Mouse (Mus musculus): ENCODE results near the gene Abo.
"Not testable (repeated sequence)": the region's sequence is repeated elsewhere in the genome, so short reads cannot be mapped to it uniquely, and the experiment has no call there.

The Abo gene

GRCm38 (mm10) chr2:26864879-26865278 lies at the start of gene Abo:
Gene Abo, minus strand, starts transcription at chr2:26864979.
- DNase-seq: no peak

DNA sequence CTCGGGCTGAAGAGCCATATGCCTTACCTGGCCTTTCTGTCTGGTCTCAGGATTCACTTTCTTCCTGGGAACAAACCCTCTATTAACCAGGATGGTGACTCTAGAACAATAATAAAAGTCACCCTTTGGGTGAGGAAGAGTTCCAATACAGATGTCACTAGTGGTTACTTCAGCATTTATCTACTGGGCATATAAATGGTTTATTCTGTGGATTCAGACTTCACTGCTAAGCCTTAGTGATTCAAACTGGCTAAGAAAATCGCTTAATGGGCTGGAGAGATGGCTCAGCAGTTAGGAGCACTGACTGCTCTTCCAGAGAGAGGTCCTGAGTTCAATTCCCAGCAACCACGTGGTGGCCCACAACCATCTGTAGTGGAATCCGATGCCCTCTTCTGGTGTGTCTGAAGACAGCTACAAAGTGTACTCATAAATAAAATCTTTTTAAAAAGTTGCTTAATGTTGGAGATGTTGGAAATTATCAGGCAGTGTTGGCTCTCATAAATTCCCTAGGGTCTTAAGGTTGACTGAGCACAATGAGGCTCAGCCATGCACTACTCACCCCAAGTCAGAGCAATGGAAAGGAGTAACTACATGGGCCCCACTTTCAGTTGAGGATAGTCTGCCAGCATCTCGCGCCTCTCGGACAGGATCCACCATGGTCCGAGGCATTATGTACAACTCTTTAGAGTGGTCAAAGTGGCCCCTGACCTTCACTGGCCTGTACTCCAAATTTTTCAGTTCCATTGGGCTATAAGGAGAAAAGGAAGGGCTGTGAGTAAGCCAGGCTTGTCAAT lies 49.6 kb upstream of the Abo start:
- no peak for DNase-seq

DNA sequence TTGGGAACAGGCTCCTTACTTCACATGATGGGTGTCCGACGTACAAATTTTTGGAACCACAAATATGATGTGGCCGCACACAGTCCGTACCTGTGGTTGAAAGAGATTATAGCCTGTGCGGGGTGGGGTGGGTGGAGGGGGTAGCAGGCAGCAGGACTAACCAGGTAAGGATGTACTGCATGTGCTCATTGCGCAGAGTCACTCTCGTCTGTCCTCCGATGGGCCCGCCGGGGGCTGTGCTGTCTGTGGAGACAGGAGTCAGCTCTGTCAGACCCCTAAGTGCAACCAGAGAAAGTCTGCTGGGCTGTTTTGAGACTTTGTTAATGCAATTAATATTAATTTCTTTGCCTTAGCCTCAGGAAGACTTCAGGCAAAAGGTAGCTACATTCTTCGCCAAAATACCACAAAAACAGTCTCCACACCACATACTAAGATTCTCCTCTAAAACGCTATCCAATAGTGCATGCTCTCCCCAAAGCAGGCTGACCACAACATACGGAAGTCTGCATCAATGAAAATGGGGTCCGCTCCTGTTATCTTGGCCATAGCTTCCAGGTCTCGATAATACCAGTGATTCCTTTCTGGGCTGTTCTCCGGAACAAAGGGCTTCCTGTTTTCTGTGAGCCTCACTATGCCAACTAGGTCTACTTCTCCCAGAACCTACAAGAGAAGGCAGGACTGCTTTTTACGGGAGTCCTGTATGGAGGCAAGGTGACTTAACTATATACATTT lies 48.8 kb upstream of the Abo start:
- DNase-seq: no peak

GRCm38 (mm10) chr2:26912253-26912770 lies 47.5 kb upstream of the Abo start:
- no peak for DNase-seq

DNA sequence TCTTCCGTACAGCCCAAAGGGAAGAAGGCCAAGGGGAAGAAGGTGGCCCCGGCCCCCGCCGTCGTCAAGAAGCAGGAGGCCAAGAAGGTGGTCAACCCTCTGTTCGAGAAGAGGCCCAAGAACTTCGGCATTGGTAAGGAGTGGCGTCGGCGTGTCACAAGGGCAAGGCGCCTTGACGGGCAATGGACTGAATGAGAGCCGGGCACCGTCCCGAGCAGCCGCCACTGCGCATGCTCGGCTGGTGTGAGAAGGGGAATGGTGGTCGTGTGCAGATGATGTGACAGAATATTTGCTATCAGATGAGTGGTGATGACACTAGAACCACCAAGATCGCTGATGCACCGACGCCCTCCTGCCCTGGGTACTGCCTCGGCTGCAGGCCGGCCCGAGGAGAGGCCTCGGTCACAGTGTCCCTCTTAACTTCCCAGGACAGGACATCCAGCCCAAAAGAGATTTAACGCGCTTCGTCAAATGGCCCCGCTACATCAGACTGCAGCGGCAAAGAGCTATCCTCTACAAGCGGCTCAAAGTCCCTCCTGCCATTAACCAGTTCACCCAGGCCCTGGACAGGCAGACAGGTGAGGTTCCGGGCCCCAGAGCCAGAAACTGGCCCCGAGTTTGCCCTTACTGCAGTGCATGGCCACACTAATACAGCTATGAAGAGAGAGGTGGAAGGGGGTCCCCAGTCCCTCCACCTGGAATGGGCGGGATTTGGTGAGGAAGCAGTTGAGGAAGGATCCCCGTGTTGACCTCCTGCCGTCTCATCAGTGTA lies 46.4 kb upstream of the Abo start:
- peak; percentile 59 for DNase-seq

DNA sequence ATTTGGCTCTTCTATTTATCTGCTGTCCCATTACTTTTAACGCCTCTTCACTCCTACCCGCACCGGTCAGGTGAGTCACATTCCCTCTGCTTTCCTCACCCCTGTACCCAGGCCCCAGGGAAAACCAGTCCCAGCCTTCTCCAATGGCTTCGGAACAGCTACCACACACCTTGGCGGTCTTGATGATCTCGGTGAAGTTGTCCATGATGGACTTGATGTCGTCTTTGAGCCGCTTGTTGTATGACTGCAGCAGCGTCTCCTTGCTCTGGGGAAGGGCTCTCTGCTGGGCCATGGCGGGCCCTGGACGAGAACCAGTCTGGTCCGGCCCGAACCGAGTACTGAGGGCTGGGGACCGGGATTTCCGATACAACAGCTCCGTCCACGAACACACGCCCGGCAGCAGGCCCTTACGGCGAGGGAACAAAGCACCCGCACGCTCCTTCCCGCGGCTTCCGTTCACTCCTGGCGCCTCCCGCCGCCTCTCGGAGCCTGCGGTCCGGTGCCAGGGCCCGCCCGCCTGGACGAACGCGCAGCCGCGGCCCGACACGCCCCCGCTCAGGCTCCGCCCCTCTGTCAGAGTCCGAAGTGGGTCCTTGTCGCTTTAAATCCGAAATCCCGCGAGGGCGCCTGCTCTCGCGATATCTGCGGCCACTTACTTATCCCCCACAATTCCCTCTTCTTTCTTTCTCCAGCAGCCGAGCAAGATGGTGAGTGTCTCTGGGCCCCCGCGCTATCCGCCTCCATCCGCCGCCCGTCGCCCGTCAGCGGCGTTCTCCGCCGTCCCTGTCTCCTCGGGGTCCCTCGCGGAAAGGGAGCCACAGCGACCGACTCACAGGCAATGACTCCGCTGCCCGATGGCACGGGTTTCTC lies 45.6 kb upstream of the Abo start, which contains the start of the genes Med22 and Rpl7a:
Gene Med22, minus strand, starts transcription at position 554 of the 870 bp plus-strand sequence.
Gene Rpl7a, plus strand, starts transcription at position 641 of the 870 bp plus-strand sequence.
- DNase-seq: peak; percentile 99

DNA sequence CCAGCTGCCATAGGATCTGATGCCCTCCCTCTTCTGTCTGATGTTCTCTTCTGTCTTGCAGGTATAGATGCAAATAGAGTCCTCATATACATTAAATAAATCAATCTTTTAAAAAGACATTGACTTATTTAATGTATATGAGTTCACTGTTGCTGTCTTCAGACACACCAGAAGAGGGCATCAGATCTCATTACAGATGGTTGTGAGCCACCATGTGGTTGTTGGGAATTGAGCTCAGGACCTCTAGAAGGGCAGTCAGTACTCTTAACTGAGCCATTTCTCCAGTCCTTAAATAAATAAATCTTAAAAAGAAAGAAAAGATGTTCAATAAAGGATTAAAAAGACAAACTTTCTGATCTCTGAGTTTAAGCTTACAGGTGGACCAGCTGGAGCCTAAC lies 44.6 kb upstream of the Abo start:
- DNase-seq: no peak

DNA sequence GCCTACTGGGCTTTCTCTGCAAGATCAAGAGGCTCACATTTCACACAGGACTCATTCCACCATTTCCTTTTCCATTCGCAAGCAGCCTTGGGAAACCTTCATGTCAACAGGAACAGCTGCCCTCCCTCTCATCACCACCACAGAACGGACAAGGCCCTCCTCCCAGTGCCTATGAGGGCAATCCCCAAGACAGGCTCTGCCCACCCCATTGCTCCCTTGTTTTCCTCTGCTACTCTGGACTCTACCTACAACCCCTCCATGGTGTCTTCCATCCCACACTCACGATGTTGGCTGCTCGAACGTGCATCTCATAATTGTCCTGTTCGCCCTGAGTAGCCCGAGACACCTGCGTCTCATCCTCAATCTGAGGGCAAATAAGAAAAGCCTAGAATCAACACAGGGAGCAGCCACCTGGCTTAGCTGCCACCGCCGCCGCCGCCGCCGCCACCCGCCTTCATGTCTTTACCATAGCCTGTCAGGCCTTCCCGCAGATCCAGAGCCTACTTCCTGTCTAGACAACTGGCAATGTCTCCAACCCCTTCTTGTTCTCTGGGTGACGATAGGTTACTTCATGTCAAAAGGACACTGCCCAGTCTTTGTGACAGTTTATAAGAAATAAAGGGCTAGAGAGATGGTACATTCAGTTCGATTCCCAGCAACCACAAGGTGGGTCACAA lies 44.1 kb upstream of the Abo start:
- no peak for DNase-seq

DNA sequence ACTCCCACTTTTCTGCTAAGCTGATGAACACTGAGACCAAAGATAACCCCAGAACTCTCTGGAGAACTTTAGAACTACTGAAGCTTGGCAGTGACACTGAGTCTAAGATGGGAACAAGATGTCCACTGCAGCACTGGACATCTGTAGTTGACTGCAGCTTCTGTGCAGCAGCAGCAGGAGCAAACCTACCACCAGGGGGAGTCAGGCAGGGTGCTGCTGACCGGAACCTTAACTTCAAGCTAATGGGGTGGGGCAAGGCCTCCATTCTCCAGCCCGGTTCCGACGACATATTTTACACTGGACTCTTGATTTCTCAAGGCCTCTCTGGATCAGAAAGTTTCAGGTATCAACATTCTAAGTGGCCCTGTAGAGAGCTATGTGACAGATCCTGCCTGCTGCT lies 42.3 kb upstream of the Abo start:
- no peak for DNase-seq

- DNase-seq: no peak
These were observed 41.7 kb upstream of the Abo start for GRCm38 (mm10) chr2:26906431-26906830.

- no peak for DNase-seq
These were observed 41.2 kb upstream of the Abo start for GRCm38 (mm10) chr2:26905936-26906335.

DNA sequence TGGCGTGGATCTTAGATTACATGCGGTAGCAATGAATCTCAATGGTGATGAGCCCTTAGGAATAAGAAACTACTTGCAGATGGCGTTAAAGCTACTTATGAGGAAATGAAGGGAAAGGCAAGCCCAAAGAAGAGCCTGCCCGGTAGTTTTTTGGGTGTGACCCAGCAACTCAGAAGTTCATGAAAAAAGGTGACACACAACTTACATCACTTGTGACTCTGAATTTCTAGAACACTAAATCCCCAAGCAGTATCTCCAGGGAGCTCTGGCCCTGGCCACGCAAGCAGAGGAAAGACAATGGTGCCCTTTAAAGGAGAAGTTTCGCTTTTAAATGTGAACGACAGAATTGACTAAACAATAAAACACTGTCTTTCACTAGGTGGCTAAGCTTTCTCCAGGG lies 38.5 kb upstream of the Abo start:
- DNase-seq: no peak

GRCm38 (mm10) chr2:26902467-26903220 lies 37.9 kb upstream of the Abo start, which contains the start of gene Surf6:
Gene Surf6, minus strand, starts transcription at chr2:26902879.
- DNase-seq: peak; percentile 98

GRCm38 (mm10) chr2:26901834-26902400 lies 37.1 kb upstream of the Abo start:
- no peak for DNase-seq

GRCm38 (mm10) chr2:26900731-26901130 lies 36.0 kb upstream of the Abo start:
- no peak for DNase-seq

GRCm38 (mm10) chr2:26895898-26896297 lies 31.1 kb upstream of the Abo start:
- no peak for DNase-seq

GRCm38 (mm10) chr2:26886170-26886569 lies 21.4 kb upstream of the Abo start:
- DNase-seq: not testable (repeated sequence)

DNA sequence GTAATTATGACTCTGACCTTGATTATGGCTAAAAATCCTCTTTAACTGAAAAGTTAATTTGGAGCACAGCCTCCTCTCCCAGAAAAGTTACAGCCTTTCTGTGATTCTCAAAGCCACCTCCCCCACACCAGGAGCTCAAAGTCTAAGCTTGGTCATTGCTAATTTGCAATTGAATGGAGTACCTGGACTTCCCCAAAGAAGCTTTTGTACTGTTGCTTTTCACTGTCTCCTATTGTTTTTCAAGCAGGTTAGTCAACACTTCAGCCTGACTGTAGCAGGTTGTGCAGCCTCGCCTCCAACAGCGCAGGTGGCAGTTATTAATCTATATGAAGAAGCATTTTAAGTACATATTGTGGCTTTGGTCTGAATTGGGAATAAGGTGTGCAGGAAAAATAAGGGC lies 20.8 kb upstream of the Abo start:
- not testable (repeated sequence) for DNase-seq

GRCm38 (mm10) chr2:26878571-26878970 lies 13.8 kb upstream of the Abo start:
- DNase-seq: no peak

GRCm38 (mm10) chr2:26870666-26871065 lies 5.9 kb upstream of the Abo start:
- no peak for DNase-seq

Data from right cerebral cortex, adult 18-20 months (tissue).